Mouse (Mus musculus) limb, embryonic 13.5 days (tissue): ENCODE results near the gene Psmd8. TPM values are rescaled to one million over a fixed set of nuclear protein-coding genes. Genes with fewer than 3 reads are reported as not detected.
"Not testable (repeated sequence)": the region's sequence is repeated elsewhere in the genome, so short reads cannot be mapped to it uniquely, and the experiment has no call there.

Source experiments
- ATAC-seq: fragments of 200-750 bp; cut with Nextera tagmentation; 2 replicates; pipeline ENCODE4 v1.8.0; 2017; ENCODE audit warnings: low read depth, moderate number of reproducible peaks, moderate TSS enrichment; ENCODE audit not compliant: low FRiP score
- H3K27ac ChIP-seq: fragments of 300-500 bp; sonication (generic); 2 replicates; pipeline ENCODE4 v1.5.1; 2015; ENCODE audit warnings: inconsistent platforms, mild to moderate bottlenecking, moderate library complexity
- H3K27me3 ChIP-seq: fragments of 300-500 bp; sonication (generic); 2 replicates; pipeline ENCODE4 v1.6.1; 2015; ENCODE audit warnings: mild to moderate bottlenecking, inconsistent platforms
- H3K36me3 ChIP-seq: fragments of 300-500 bp; sonication (generic); 2 replicates; pipeline ENCODE4 v1.6.1; 2015; ENCODE audit warnings: inconsistent platforms, mild to moderate bottlenecking, moderate library complexity
- H3K4me1 ChIP-seq: fragments of 300-500 bp; sonication (generic); 2 replicates; pipeline ENCODE4 v1.6.1; 2015; ENCODE audit warnings: inconsistent platforms
- H3K4me2 ChIP-seq: fragments of 300-500 bp; sonication (generic); replicated peaks from 2 replicates; pipeline ENCODE4 v1.6.1; 2015; ENCODE audit warnings: inconsistent platforms, mild to moderate bottlenecking, moderate library complexity
- H3K4me3 ChIP-seq: fragments of 300-500 bp; sonication (generic); 2 replicates; pipeline ENCODE4 v1.5.1; 2015; ENCODE audit warnings: moderate library complexity, mild to moderate bottlenecking, inconsistent platforms
- H3K9ac ChIP-seq: fragments of 300-500 bp; sonication (generic); 2 replicates; pipeline ENCODE4 v1.6.1; 2015; ENCODE audit warnings: mild to moderate bottlenecking, inconsistent platforms
- H3K9me3 ChIP-seq: fragments of 300-500 bp; sonication (generic); 2 replicates; pipeline ENCODE4 v1.6.1; 2016; ENCODE audit warnings: inconsistent platforms
- WGBS: fragments of 180-500 bp; shearing (Covaris S2); methylation state at CpG from one replicate; pipeline ENCODE4 v1.1.7; 2015; 5-methylcytosine and 5-hydroxymethylcytosine counted together
- polyA plus RNA-seq: library from polyadenylated mRNA; unstranded; fragments of >200 nt; fragmentation: Nextera tagmentation; extraction: Ambion mirVana; gene quantifications from 2 replicates; pipeline ENCODE4 v1.2.1, GENCODE M21; 2015

Psmd8 gene
- polyA plus RNA-seq, 1 experiment from 2014 or later = 270 TPM

GRCm38 (mm10) chr7:29151486-29151885 is 29.0 kb downstream of the Psmd8 start:
- 63% methylated on average over 10 of the region's 10 CpGs for WGBS
- H3K36me3 ChIP-seq = peaks cover 4% of the 10 kb centered on the region
- no peak overlapping the region for H3K4me3 ChIP-seq
- no peak overlapping the region for H3K27ac ChIP-seq
- H3K27me3 ChIP-seq = no peaks in the 10 kb centered on the region
- H3K9me3 ChIP-seq = no peaks in the 10 kb centered on the region
- 0 out of 2 replicates have a peak overlapping the region, but pooled peaks have one; percentile 31 for H3K9ac ChIP-seq
- no peak for ATAC-seq
- 0 out of 2 replicates have a peak, but pooled peaks cover 4% of the 10 kb centered on the region for H3K4me1 ChIP-seq
- no peak overlapping the region for H3K4me2 ChIP-seq

- no peak overlapping the region for H3K4me3 ChIP-seq
- H3K27me3 ChIP-seq = no peaks in the 10 kb centered on the region
- 91% methylated on average over 15 of the region's 15 CpGs for WGBS
- no peaks in the 10 kb centered on the region for H3K4me1 ChIP-seq
- no peak overlapping the region for H3K27ac ChIP-seq
- no peaks in the 10 kb centered on the region for H3K9me3 ChIP-seq
- no peak overlapping the region for H3K9ac ChIP-seq
- no peaks in the 10 kb centered on the region for H3K36me3 ChIP-seq
- no peak for ATAC-seq
- no peak overlapping the region for H3K4me2 ChIP-seq
These were observed 31.7 kb downstream of the Psmd8 start for GRCm38 (mm10) chr7:29148771-29149170.

DNA sequence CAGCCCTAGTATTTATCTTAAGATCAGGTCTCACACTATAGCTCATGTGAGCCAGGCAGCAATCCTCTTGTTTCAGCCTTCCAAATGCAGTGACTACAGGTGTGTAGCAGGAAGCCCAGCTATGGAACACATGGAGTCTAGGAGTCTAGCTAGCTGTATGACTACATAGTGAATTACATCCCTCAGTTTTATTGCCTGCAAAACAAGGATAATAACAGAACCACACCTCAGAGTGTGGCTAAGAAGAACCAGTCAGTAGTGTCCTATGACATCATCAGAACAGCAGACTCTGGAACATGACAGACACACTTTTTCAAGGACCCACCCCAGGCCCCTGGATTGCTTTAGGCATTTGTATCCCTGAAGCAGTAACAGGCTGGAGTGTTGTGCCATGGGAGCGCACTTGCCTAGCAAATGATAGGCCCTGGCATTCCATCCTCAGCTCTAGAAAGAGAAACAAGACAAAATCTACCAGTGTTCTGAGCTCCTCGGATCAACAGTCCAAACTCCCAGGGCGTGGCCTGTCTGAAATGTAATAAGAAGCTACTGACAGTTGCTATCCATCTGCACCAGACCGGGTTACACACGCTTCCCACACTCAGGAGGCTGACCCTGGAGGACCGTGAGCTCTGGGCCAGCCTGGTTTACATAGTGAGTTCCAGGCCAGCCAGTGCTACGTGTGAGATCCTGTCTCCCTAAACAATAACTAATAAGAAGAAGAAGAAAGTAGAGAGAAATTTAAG is 33.7 kb downstream of the Psmd8 start:
- Histone ChIP-seq H3K9ac (no peak overlapping the region), H3K36me3 (no peaks in the 10 kb centered on the region), H3K9me3 (no peaks in the 10 kb centered on the region), H3K4me2 (no peak overlapping the region), H3K27ac (no peak overlapping the region), H3K27me3 (no peaks in the 10 kb centered on the region), H3K4me1 (no peaks in the 10 kb centered on the region), H3K4me3 (no peak overlapping the region)
- 87% methylated on average over 7 of the region's 7 CpGs for WGBS
- ATAC-seq = no peak

DNA sequence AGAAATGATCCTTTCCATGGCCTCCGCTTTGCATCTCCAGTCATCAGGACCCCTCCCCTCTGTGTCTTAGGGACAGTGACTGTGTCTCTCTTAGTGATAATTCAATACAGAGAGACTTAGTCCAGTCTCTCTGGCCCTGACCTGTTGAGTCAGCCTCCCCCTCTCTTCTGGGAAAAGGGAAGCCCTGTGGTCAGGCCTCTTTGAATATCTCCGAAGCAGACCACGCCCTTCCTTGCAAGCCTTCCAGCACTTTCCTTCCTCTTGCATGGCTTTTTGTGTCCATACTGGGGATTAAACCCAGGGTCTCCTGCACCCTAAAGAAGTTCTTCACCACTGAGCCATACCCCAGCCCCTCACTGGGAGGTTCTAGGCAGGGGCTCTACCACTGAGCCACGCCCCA is 36.5 kb downstream of the Psmd8 start:
- no peaks in the 10 kb centered on the region for H3K27me3 ChIP-seq
- H3K9me3 ChIP-seq = no peaks in the 10 kb centered on the region
- WGBS = 87% methylated on average over 4 of the region's 4 CpGs
- ATAC-seq = no peak
- no peak overlapping the region for H3K27ac ChIP-seq
- no peak overlapping the region for H3K4me3 ChIP-seq
- no peak overlapping the region for H3K4me2 ChIP-seq
- H3K36me3 ChIP-seq = no peaks in the 10 kb centered on the region
- H3K4me1 ChIP-seq = no peaks in the 10 kb centered on the region
- H3K9ac ChIP-seq = no peak overlapping the region

- 79% methylated on average over 8 of the region's 8 CpGs for WGBS
- Histone ChIP-seq H3K27ac (no peak overlapping the region), H3K4me2 (no peak overlapping the region), H3K9ac (no peak overlapping the region), H3K27me3 (no peaks in the 10 kb centered on the region), H3K9me3 (no peaks in the 10 kb centered on the region), H3K4me1 (no peaks in the 10 kb centered on the region), H3K36me3 (no peaks in the 10 kb centered on the region), H3K4me3 (no peak overlapping the region)
- no peak for ATAC-seq
These were observed 39.1 kb downstream of the Psmd8 start for GRCm38 (mm10) chr7:29141416-29141815.

GRCm38 (mm10) chr7:29139237-29139636 is 41.3 kb downstream of the Psmd8 start:
- peaks cover 11% of the 10 kb centered on the region for H3K4me1 ChIP-seq

GRCm38 (mm10) chr7:29137429-29137828 is 43.1 kb downstream of the Psmd8 start:
- Histone ChIP-seq H3K9ac (no peak overlapping the region), H3K27me3 (peaks cover 7% of the 10 kb centered on the region), H3K4me3 (no peak overlapping the region), H3K36me3 (no peaks in the 10 kb centered on the region), H3K4me1 (peaks cover 12% of the 10 kb centered on the region), H3K4me2 (no peak overlapping the region), H3K27ac (no peak overlapping the region), H3K9me3 (no peaks in the 10 kb centered on the region)
- no peak for ATAC-seq
- WGBS = 55% methylated on average over 16 of the region's 16 CpGs

More at GRCm38 (mm10) chr7:29139237-29139636, 41.3 kb downstream of the Psmd8 start:
- not testable (repeated sequence) for H3K4me3 ChIP-seq, H3K9ac ChIP-seq, H3K27me3 ChIP-seq, H3K9me3 ChIP-seq, ATAC-seq, H3K4me2 ChIP-seq, H3K36me3 ChIP-seq, H3K27ac ChIP-seq
- 88% methylated on average over 3 of the region's 4 CpGs for WGBS

DNA sequence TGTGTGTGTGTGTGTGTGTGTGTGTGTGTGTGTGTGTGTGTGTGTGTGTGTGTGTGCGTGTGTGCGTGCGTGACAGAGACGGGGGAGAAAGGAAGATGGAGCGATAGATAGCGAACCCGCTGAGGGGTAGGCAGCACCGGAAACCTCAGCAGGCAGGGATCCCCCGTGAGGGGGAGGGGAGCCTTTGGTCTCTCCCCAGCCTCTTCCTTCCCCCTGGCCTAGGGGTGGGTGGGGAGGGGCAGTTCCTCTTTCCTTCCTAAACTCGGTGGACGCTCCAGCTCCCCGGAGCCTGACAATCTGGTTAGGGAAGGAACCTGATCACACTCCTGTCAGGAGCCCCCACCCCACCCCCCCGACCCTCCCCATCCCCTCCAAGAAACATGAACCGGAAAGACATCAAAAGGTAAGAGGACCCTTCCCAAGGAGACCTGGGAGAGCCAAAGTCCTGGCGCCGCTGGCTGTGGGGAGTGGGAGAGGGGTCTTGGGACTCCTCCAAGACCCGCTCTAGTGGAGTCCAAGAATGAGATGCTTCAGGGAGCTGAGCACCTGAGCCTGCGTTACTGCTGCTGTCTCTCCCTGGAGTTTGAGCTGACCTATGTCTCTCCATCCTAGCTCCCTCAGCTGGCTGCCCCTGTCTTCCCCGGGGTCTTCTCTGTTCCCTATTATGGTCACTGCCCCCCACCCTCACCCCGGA is 45.7 kb downstream of the Psmd8 start, which contains the start of gene Rasgrp4:
Gene Rasgrp4, plus strand, starts transcription at position 159 of the 694 bp plus-strand sequence.
- Histone ChIP-seq H3K4me2 (peak within 1 kb of the TSS; percentile 62), H3K9me3 (no peaks in the 10 kb centered on the region), H3K9ac (peak within 1 kb of the TSS; percentile 39), H3K4me1 (peaks cover 12% of the 10 kb centered on the region), H3K27ac (no peak within 1 kb of the TSS), H3K4me3 (peak within 1 kb of the TSS; percentile 34), H3K27me3 (peaks cover 10% of the 10 kb centered on the region), H3K36me3 (no peaks in the 10 kb centered on the region)
- ATAC-seq = no peak
- WGBS = 2% methylated on average over 15 of the region's 20 CpGs

DNA sequence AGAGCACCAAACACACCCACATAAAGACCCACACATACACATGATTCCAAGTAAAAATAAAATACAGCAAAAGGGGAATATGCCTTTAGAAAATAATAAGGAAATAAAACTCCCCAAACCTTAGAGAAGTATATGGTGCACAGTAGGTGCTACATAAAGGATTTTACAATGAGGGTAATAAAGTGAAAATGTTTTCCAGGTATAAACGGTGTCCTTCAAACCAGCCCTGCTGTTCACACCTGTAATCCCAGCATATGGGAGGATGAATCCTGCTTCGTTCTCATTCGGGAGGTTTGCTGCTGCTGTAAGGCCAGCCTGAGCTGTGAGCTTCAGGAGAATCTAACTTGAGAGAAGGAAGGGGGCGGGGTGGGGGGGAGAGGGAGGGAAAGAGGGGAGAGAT is 46.3 kb downstream of the Psmd8 start:
- peak overlapping the region; percentile 62 for H3K4me2 ChIP-seq
- ATAC-seq = no peak
- peaks cover 10% of the 10 kb centered on the region for H3K27me3 ChIP-seq
- H3K9me3 ChIP-seq = no peaks in the 10 kb centered on the region
- no peak overlapping the region for H3K27ac ChIP-seq
- H3K4me3 ChIP-seq = peak overlapping the region; percentile 34
- 5% methylated on average over 4 of the region's 4 CpGs for WGBS
- no peaks in the 10 kb centered on the region for H3K36me3 ChIP-seq
- peak overlapping the region; percentile 39; the same call in 1 of the 2 replicates for H3K9ac ChIP-seq
- peaks cover 12% of the 10 kb centered on the region for H3K4me1 ChIP-seq

DNA sequence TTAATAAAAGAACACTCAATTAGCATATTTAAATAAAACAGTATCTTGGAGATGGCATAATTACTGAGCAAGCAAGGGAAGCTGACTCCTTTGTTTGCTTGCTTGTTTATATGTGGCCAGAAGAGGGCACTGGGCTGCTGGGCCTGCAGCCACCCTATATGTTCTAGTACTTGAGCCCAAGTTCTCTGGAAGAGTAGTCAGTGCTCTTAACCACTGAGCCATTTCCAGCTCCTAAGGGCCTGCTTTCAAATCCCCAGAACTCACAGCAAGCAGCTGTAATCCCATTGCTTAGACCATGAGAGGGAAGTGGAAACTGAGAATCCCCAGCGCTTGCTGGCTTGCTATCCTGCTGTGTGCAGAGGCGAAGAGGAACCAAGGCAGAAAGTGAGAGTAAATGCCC is 51.8 kb downstream of the Psmd8 start:
- H3K27me3 ChIP-seq = peaks cover 3% of the 10 kb centered on the region; the same call in 1 of the 2 replicates
- no peak overlapping the region for H3K4me3 ChIP-seq
- no peak overlapping the region for H3K27ac ChIP-seq
- H3K9me3 ChIP-seq = no peaks in the 10 kb centered on the region
- peaks cover 9% of the 10 kb centered on the region for H3K4me1 ChIP-seq
- no peaks in the 10 kb centered on the region for H3K36me3 ChIP-seq
- H3K4me2 ChIP-seq = no peak overlapping the region
- ATAC-seq = no peak
- 59% methylated on average over 2 of the region's 2 CpGs for WGBS
- no peak overlapping the region for H3K9ac ChIP-seq

DNA sequence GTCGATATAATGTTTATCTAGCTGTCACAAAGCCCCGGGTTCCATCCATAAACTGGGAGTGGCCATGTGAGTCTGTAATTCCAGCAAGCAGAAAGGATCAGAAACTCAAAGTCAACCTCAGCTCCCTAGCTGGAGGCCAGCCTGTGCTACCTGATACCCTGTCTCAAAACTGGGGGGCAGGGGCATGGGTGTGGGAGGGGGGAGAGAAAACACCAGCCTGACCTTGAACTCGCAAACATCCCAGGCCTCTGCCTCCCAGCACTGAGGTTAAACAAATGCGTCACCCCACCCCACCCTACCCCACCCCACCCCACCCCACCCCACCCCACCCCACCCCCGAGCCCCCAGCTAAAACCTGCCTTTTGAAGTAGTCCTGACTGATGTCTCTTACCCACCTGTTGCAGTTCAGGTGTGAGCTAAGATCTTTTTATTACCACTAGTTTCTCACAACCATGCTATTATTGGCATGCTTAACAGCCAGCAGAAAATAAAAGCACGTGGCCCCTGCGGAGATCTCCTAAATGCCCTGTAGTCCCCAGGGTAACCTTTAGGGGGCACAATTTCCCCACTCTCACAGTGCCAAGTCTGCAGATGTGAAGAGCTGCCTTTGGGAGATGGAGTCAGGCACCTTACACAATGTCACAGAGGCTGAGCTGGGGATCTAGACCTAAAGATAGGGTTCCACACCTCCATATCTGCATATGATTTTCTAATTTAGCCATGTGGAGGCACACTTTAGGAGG is 54.2 kb downstream of the Psmd8 start:
- WGBS = 16% methylated on average over 6 of the region's 7 CpGs

DNA sequence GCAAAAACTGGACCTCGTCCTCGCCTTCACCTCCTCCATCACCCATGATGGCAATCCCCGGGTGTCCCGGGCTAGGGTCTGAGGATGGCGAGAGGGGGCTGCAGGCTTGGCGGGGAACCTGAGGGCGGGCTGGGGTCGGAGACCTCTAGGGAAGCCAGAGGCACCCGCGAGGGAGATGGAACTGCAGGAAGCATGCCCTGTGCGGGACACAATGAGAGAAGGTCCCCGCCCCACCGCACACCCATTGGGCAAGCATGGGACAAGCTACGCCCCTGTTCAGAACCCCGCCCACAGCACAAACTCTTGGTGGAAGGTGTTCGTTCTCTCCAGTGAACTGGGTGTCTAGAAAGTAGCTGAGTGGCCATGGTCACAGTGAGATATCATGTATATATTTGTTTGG is 55.5 kb downstream of the Psmd8 start, which contains the start of gene Ryr1:
Gene Ryr1, minus strand, starts transcription at position 210 of the 400 bp plus-strand sequence.
- H3K4me3 ChIP-seq = peak within 1 kb of the TSS; percentile 51
- ATAC-seq = peak; percentile 72
- H3K36me3 ChIP-seq = no peaks in the 10 kb centered on the region
- H3K27ac ChIP-seq = no peak within 1 kb of the TSS
- H3K4me1 ChIP-seq = peaks cover 11% of the 10 kb centered on the region
- H3K9me3 ChIP-seq = no peaks in the 10 kb centered on the region
- H3K27me3 ChIP-seq = no peaks in the 10 kb centered on the region
- peak within 1 kb of the TSS; percentile 86 for H3K4me2 ChIP-seq
- H3K9ac ChIP-seq = peak within 1 kb of the TSS; percentile 70
- WGBS = under 1% methylated on average over 16 of the region's 16 CpGs

More for the DNA sequence above, 54.2 kb downstream of the Psmd8 start:
- no peak for ATAC-seq
- no peak overlapping the region for H3K27ac ChIP-seq
- H3K4me1 ChIP-seq = peaks cover 11% of the 10 kb centered on the region
- no peaks in the 10 kb centered on the region for H3K9me3 ChIP-seq
- no peak overlapping the region for H3K4me2 ChIP-seq
- peaks cover 3% of the 10 kb centered on the region; the same call in 1 of the 2 replicates for H3K27me3 ChIP-seq
- no peak overlapping the region for H3K4me3 ChIP-seq
- H3K36me3 ChIP-seq = no peaks in the 10 kb centered on the region
- no peak overlapping the region for H3K9ac ChIP-seq
